Mouse (Mus musculus): ENCODE measurements around the gene Tnk2.

GRCm38 (mm10) chr16:32665851-32666665, 22.4 kb downstream of the Tnk2 start:
- TF ChIP-seq CTCF (IDR thresholded peaks at IDR 0.05; ENCODE audit: borderline replicate concordance, insufficient read depth, low read depth, low read length) (no peak), POLR2A (IDR thresholded peaks at IDR 0.05; ENCODE audit: borderline replicate concordance, insufficient read depth, low read length) (no peak)
